Mouse (Mus musculus) brain, embryonic 14.5 days (tissue): Measurements from ENCODE around the gene Slc27a4. TPM values are rescaled to one million over a fixed set of nuclear protein-coding genes. Genes with fewer than 3 reads are reported as not detected.
A peak's percentile ranks its signal among the peaks of the same experiment; 100 is the strongest.

Experiments
- DNase-seq: peaks from one replicate; pipeline ENCODE4 v3.0.0-alpha.2; 2011; ENCODE audit warnings: low read depth
- CTCF ChIP-seq: fragments of 200-500 bp; IDR thresholded peaks from 2 replicates; pipeline ENCODE4 v1.5.1; 2012; ENCODE audit warnings: inconsistent platforms, mild to moderate bottlenecking, moderate library complexity, borderline replicate concordance; ENCODE audit not compliant: insufficient read depth, insufficient read length; ENCODE audit errors: extremely low read depth
- POLR2A ChIP-seq: fragments of 200-500 bp; IDR thresholded peaks from 2 replicates; pipeline ENCODE4 v1.6.1; 2012; ENCODE audit warnings: mild to moderate bottlenecking, inconsistent platforms, borderline replicate concordance; ENCODE audit not compliant: poor library complexity, insufficient read depth, insufficient read length, severe bottlenecking; ENCODE audit errors: extremely low read depth
- polyA plus RNA-seq: library from polyadenylated mRNA; depleted of rRNA; stranded (reverse); fragments of >200 nt; gene quantifications from 2 replicates; pipeline ENCODE4 v1.2.3, GENCODE M21; 2012

Gene Slc27a4
- polyA plus RNA-seq, 1 experiment = 78.8 TPM

DNA sequence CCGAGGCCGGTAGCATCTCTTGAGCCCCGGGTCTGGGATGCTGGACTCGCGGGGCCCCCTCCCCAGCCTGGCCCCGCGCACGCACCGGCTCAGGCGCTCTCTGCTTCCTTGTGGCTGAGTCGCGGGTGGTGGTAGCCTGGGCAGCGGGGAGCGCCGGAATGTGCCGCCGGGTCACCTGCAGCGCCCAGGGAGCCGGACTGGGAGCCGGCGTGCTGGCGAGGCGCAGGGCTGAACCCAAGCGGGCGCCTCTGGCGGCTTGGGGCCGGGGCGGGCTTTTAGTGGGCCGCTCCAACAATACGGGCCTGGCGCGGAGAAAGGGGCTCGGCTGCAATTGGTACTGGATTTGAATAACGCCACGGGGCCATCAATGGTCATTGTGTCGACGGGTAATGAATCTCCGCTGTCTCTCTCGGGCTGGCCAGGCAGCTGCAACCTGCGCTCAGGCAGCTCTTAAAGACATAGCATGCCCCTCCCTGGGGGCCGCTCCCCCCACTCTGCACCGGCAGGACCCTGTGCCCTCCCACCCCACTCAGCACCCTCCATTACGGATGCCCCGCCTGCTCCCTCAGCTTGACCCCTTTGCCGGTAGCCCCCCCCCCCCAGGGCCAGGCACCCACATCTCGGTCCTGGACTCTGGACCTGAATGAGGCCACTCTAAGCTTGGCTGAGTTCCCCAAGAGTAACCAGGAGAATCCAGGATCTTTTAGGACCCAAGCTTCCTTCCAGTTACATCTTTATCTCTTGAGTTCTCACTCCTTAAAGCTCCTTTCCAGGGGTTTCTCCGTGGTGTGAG, 43.8 kb downstream of the Slc27a4 start:
- peak; percentile 73 for DNase-seq

DNA sequence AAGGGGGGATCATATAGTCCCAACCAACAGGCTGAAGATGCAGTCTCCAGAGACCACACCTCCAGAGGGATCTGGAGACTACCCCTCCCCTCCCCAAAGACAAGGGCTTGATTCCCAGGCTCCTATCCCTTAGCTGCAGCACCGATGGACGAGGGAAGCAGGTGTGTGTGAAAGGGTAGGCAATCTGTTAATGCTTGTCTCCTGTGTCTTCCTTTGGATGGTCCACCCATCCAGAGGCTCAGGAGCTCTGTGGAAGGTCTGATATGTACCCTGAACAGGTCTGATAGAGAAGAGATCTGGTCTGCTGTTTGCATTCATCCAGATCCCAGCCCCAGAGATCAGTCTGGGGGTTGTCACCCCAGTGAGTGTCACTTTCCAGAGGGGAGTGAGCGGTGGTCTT, 44.5 kb downstream of the Slc27a4 start:
- TF ChIP-seq POLR2A = no peak
- TF ChIP-seq CTCF = no peak
- DNase-seq = no peak

More for the DNA sequence above, 43.8 kb downstream of the Slc27a4 start:
- TF ChIP-seq CTCF = no peak
- peak; percentile 50; the same call in 1 of the 2 replicates for TF ChIP-seq POLR2A

DNA sequence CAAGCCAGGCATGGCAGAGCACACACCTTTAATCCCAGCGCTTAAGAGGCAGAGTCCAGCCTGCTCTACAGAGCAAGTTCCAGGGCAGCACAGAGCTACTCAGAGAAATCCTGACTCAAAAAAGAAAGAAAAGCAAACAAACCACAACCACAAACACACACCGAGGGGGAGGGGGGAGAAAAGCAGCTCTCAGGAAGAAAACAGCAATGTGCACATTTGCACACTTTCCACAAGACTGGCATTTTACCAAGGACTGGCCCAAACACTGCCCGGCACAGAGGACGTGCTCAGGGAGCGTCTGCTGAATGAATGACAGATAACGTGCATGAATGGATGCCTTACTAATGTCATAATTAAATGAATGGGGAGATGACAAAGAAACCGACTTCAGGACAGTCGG, 46.6 kb downstream of the Slc27a4 start:
- DNase-seq = no peak
- TF ChIP-seq CTCF (no peak), POLR2A (no peak)

DNA sequence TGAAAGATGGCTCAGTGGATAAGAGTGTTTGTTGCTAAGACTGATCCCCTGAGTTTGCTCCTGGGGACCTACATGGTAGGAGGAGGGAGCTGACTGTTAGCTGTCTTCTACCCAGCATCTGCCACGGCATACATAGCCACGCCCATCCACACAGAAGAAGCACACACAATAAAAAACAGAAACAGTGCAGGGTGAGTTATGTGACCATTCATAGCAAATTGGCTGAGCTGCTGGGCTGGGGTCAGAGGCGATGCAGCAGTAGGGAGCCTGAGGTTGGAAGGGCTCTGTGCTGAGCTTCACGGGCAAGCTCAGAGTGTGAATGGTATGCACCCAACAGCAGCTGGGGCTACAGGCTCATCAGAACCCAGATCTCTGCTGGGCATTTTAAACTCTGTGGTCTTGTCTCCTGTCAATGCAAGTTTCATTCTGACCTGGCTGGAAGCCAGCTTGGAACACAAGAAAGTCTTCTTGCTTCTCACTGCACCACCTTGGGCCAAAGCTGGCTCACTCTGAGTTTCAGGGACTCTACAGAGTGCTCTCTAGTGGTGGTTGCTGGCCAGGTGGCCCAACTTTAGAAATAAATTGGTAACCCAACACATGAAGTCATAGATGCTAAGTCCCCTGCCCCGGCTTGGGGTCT, 47.5 kb downstream of the Slc27a4 start:
- peak; percentile 17 for DNase-seq
- TF ChIP-seq POLR2A (no peak), CTCF (no peak)

DNA sequence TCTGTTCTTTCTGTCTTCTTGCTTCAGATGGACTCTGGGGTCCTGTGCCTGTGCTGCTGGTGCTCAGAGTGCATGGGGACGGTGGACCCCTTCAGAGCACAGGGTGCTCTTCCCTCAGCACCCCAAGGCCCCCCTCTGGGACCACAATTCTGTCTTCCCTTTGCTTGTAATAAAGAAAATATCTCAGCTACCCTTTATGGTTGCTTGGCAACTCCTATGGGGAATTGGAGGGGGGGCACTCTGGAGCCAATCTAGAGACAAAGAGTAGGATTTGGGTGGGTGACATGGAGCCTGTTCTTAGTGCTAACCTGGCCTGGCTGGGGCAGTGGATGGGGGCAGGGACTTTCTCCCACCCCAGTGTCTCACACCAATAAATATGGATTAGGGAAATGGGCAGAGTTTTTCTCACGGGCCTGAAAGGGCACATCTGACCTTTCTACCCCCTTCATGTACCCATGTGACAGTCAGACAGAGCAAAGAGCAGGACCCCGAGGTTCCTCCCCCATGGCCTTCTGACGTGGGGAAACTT, 50.6 kb downstream of the Slc27a4 start:
- TF ChIP-seq POLR2A = no peak
- TF ChIP-seq CTCF = no peak
- no peak for DNase-seq

DNA sequence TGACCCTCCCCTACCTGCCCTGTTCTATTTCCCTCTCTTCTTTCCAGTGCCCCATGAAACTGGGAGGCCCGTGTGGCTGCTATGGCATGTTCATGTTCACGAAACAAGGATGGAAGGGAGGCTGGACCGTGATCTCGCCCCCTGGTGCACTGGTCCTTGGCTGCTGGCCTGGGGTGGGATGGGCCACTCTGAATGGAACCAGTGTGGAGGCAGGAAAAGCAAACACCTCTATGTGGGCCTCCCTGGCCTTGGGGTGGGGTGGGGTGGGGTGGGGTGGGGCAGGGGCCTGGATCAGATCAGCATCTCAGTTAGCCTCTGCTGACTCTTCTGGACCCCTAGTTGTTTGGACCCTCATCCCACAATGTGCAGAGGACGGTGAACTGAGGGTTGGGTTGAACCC, 51.3 kb downstream of the Slc27a4 start:
- no peak for DNase-seq
- TF ChIP-seq POLR2A (no peak), CTCF (no peak)

DNA sequence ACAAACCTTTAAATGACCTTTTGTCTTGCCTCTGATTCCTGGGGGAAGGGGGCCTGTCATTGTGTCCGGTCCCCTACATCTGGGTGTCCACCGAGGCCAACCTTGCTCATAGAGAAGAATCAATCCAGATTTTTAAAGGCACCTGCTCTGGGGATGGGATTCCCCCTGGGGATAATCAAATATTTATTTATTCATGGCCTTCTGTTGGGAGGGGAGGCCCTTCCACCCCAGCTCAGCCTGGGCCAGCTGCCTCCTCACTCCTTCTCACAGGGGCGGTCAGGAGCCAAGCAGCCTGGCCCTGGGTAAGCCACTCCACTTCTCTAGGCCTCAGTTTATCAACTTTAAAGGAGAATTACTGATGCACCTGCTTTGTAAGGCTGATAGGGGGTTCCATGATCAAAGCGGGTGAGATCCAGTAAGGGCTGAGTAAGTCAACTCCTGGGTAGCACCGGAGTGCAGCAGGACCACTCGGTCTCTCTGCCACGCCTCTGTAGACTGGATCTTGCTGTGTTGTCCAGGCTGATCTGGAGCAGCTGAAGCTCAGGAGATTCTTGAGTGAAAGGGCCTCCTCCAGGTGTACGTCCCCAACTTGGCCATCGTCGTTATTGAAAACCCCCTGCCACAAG, 53.3 kb downstream of the Slc27a4 start:
- DNase-seq = no peak
- TF ChIP-seq CTCF = no peak
- TF ChIP-seq POLR2A = no peak

DNA sequence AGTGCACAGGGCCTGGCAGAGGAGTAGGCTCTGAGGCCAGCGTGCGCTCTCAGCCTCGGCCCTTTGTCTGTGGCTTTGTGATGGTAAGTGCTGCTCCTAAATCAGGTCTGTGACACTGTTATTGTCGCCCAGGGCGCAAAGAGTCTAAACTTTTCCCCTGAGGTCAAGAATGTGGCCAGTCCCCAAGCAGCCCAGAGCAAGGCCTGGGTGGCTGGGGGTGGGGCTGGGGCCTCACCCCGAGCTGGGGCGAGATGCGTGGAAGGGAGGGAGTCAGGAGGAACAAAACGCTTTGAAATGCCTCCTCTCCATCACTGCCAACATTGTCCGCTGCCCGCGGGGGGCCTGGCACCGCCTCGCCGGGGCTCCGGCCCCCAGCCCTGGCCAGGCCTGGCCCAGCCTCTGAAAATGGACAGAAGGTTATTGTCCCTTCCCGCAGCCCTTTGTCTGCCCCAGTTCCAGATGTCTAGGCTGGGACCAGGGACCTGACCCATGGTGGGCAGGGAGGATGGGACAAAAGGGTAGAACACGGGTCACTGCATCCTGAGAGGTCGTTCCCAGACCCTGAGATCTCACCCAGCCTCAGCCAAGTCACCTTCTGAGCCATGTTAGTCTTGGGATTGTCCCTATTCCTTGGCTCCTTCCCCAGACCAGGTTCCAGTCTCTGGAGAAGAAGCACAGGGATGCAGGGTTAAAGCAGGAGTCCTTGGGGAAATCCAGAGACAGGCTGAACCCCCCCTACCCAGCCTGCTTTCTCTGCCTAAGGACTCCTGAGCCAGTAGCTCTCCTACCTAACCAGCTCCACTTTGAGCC, 54.2 kb downstream of the Slc27a4 start:
- TF ChIP-seq CTCF (no peak), POLR2A (no peak)
- DNase-seq = no peak

DNA sequence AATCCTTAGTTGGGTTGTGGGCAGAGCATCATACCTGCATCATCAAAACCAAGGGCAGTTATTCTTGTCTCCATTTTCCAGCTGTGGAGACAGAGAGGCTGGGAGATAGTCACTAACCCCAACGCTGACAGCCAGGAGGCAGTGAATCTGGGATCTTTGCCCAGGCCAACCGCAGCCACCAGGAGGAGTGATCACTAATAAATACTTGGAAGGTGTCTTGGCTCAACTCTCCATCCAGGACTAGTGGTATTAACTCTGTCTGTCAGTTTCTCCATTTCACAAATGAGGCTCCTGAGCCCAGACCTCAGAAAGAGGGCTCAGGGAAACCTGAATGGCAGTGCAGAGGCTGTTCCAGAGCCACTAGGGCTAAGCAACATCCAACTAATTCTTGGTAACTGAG, 54.9 kb downstream of the Slc27a4 start:
- no peak for DNase-seq

DNA sequence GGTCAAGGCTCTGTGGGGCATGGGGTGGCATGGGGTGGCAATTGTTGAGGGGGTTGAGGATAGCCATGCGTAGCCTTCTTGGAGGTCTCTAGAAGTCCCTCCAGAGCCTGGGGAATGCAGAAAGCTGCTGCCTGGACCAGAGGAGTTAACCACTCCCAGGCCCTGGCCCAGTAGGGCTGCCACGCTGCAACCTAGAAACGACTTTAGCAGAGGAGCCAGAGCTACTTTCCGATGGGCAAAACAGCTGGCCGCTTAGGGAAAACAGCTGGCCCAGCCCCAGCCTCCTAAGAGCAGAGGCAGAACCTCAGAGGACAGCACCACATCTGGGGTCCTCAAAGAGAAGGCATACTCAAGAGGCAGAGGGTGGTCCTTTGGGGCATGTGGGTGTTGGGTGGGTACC, 55.5 kb downstream of the Slc27a4 start:
- TF ChIP-seq POLR2A = no peak
- TF ChIP-seq CTCF = no peak
- DNase-seq = no peak

More for the DNA sequence above, 54.9 kb downstream of the Slc27a4 start:
- TF ChIP-seq POLR2A (no peak), CTCF (no peak)
